Mouse (Mus musculus): ENCODE data around the gene Serpina11. TPM values are rescaled to one million over a fixed set of nuclear protein-coding genes. Genes with fewer than 3 reads are reported as not detected.
A peak's percentile ranks its signal among the peaks of the same experiment; 100 is the strongest.

Serpina11 gene
- 0.17 TPM in 1 of 2 replicates, not detected in the other for polyA plus RNA-seq (2015; fragmentation: Nextera tagmentation; extraction: Ambion mirVana)

- H3K9me3 ChIP-seq: no peaks in the 10 kb centered on the region
- H3K4me2 ChIP-seq: no peak within 1 kb of the TSS
- no peak within 1 kb of the TSS for H3K9ac ChIP-seq
- no peaks in the 10 kb centered on the region for H3K4me1 ChIP-seq
- no peak for ATAC-seq (ENCODE audit: extremely low read depth, insufficient number of reproducible peaks, low FRiP score, low TSS enrichment)
- H3K36me3 ChIP-seq: no peaks in the 10 kb centered on the region
- WGBS: 87% methylated on average over 6 of the region's 6 CpGs
- H3K4me3 ChIP-seq: no peak within 1 kb of the TSS
- H3K27me3 ChIP-seq (replicated peaks): peaks cover 63% of the 10 kb centered on the region
- H3K27ac ChIP-seq (replicated peaks): no peak within 1 kb of the TSS
Measured at GRCm38 (mm10) chr12:103989857-103990256, at the start of gene Serpina11. TSS of gene Serpina11 (minus strand) at chr12:103989957.

- H3K9me3 ChIP-seq: no peaks in the 10 kb centered on the region
- H3K36me3 ChIP-seq: no peaks in the 10 kb centered on the region
- no peak overlapping the region for H3K4me2 ChIP-seq
- ATAC-seq (ENCODE audit: extremely low read depth, insufficient number of reproducible peaks, low FRiP score, low TSS enrichment): no peak
- no peak overlapping the region for H3K27ac ChIP-seq (replicated peaks)
- peaks cover 11% of the 10 kb centered on the region for H3K27me3 ChIP-seq (replicated peaks)
- no peaks in the 10 kb centered on the region for H3K4me1 ChIP-seq
- H3K4me3 ChIP-seq: no peak overlapping the region
- WGBS: 80% methylated on average over 7 of the region's 7 CpGs
- H3K9ac ChIP-seq: no peak overlapping the region
Measured at GRCm38 (mm10) chr12:104038181-104038580, 48.4 kb upstream of the Serpina11 start.

- H3K27me3 ChIP-seq (replicated peaks): peaks cover 15% of the 10 kb centered on the region
- no peak overlapping the region for H3K9ac ChIP-seq
- H3K4me2 ChIP-seq: no peak overlapping the region
- no peaks in the 10 kb centered on the region for H3K36me3 ChIP-seq
- 100% methylated on average over 1 of the region's 1 CpGs for WGBS
- no peaks in the 10 kb centered on the region for H3K4me1 ChIP-seq
- no peaks in the 10 kb centered on the region for H3K9me3 ChIP-seq
- H3K4me3 ChIP-seq: no peak overlapping the region
- no peak for ATAC-seq (ENCODE audit: extremely low read depth, insufficient number of reproducible peaks, low FRiP score, low TSS enrichment)
- H3K27ac ChIP-seq (replicated peaks): no peak overlapping the region
Measured at GRCm38 (mm10) chr12:104033752-104034151, 44.0 kb upstream of the Serpina11 start.

GRCm38 (mm10) chr12:104029986-104030385, 40.2 kb upstream of the Serpina11 start:
- WGBS: 36% methylated on average over 8 of the region's 8 CpGs
- Histone ChIP-seq H3K9me3 (no peaks in the 10 kb centered on the region), H3K9ac (no peak overlapping the region), H3K36me3 (no peaks in the 10 kb centered on the region), H3K4me1 (no peaks in the 10 kb centered on the region), H3K4me3 (no peak overlapping the region), H3K27ac (replicated peaks) (no peak overlapping the region), H3K27me3 (replicated peaks) (peaks cover 31% of the 10 kb centered on the region), H3K4me2 (no peak overlapping the region)
- no peak for ATAC-seq (ENCODE audit: extremely low read depth, insufficient number of reproducible peaks, low FRiP score, low TSS enrichment)

GRCm38 (mm10) chr12:104015280-104015679, 25.5 kb upstream of the Serpina11 start:
- Histone ChIP-seq H3K4me3 (no peak overlapping the region), H3K27ac (replicated peaks) (no peak overlapping the region), H3K27me3 (replicated peaks) (peaks cover 33% of the 10 kb centered on the region), H3K36me3 (no peaks in the 10 kb centered on the region), H3K4me1 (peaks cover 7% of the 10 kb centered on the region), H3K9me3 (peaks cover 3% of the 10 kb centered on the region), H3K9ac (no peak overlapping the region), H3K4me2 (no peak overlapping the region)
- WGBS: 18% methylated on average over 3 of the region's 3 CpGs
- ATAC-seq (ENCODE audit: extremely low read depth, insufficient number of reproducible peaks, low FRiP score, low TSS enrichment): no peak

GRCm38 (mm10) chr12:104013620-104014019, 23.9 kb upstream of the Serpina11 start, which contains the start of gene Serpina9:
TSS of gene Serpina9 (minus strand) at chr12:104013755.
- Histone ChIP-seq H3K4me3 (no peak within 1 kb of the TSS), H3K27me3 (replicated peaks) (peaks cover 40% of the 10 kb centered on the region), H3K4me2 (no peak within 1 kb of the TSS), H3K36me3 (no peaks in the 10 kb centered on the region), H3K27ac (replicated peaks) (no peak within 1 kb of the TSS), H3K9ac (no peak within 1 kb of the TSS), H3K9me3 (peaks cover 3% of the 10 kb centered on the region), H3K4me1 (peaks cover 7% of the 10 kb centered on the region)
- ATAC-seq (ENCODE audit: extremely low read depth, insufficient number of reproducible peaks, low FRiP score, low TSS enrichment): no peak
- 80% methylated on average over 6 of the region's 6 CpGs for WGBS

- WGBS: 73% methylated on average over 5 of the region's 5 CpGs
- H3K4me1 ChIP-seq: peaks cover 24% of the 10 kb centered on the region
- no peak overlapping the region for H3K4me2 ChIP-seq
- no peak overlapping the region for H3K4me3 ChIP-seq
- no peak overlapping the region for H3K9ac ChIP-seq
- H3K27ac ChIP-seq (replicated peaks): no peak overlapping the region
- no peaks in the 10 kb centered on the region for H3K36me3 ChIP-seq
- peaks cover 7% of the 10 kb centered on the region; the same call in 1 of the 2 replicates for H3K9me3 ChIP-seq
- H3K27me3 ChIP-seq (replicated peaks): peaks cover 31% of the 10 kb centered on the region
- no peak for ATAC-seq (ENCODE audit: extremely low read depth, insufficient number of reproducible peaks, low FRiP score, low TSS enrichment)
Measured at GRCm38 (mm10) chr12:104004689-104005088, 14.9 kb upstream of the Serpina11 start.

- ATAC-seq (ENCODE audit: extremely low read depth, insufficient number of reproducible peaks, low FRiP score, low TSS enrichment): no peak
- peak overlapping the region; percentile 83 for H3K27ac ChIP-seq (replicated peaks)
- H3K36me3 ChIP-seq: no peaks in the 10 kb centered on the region
- H3K4me1 ChIP-seq: peaks cover 24% of the 10 kb centered on the region
- no peak overlapping the region for H3K4me3 ChIP-seq
- H3K4me2 ChIP-seq: peak overlapping the region; percentile 35
- H3K27me3 ChIP-seq (replicated peaks): peaks cover 35% of the 10 kb centered on the region
- H3K9me3 ChIP-seq: peaks cover 7% of the 10 kb centered on the region; the same call in 1 of the 2 replicates
- no peak overlapping the region for H3K9ac ChIP-seq
- WGBS: 34% methylated on average over 4 of the region's 4 CpGs
Measured at GRCm38 (mm10) chr12:104003238-104003612, 13.5 kb upstream of the Serpina11 start.

- peak; percentile 38; the same call in 1 of the 2 replicates for ATAC-seq (ENCODE audit: extremely low read depth, insufficient number of reproducible peaks, low FRiP score, low TSS enrichment)
- no peaks in the 10 kb centered on the region for H3K36me3 ChIP-seq
- H3K27ac ChIP-seq (replicated peaks): peak overlapping the region; percentile 83
- peaks cover 24% of the 10 kb centered on the region for H3K4me1 ChIP-seq
- H3K27me3 ChIP-seq (replicated peaks): peaks cover 41% of the 10 kb centered on the region
- peak overlapping the region; percentile 35 for H3K4me2 ChIP-seq
- H3K9me3 ChIP-seq: peaks cover 7% of the 10 kb centered on the region; the same call in 1 of the 2 replicates
- WGBS: 39% methylated on average over 10 of the region's 10 CpGs
- H3K9ac ChIP-seq: no peak overlapping the region
- H3K4me3 ChIP-seq: no peak overlapping the region
Measured at GRCm38 (mm10) chr12:104002569-104003237, 12.9 kb upstream of the Serpina11 start.

- Histone ChIP-seq H3K9me3 (peaks cover 7% of the 10 kb centered on the region; the same call in 1 of the 2 replicates), H3K9ac (no peak overlapping the region), H3K4me1 (peaks cover 24% of the 10 kb centered on the region), H3K27me3 (replicated peaks) (peaks cover 53% of the 10 kb centered on the region), H3K27ac (replicated peaks) (no peak overlapping the region), H3K4me3 (no peak overlapping the region), H3K4me2 (no peak overlapping the region), H3K36me3 (no peaks in the 10 kb centered on the region)
- WGBS: 75% methylated on average over 3 of the region's 3 CpGs
- no peak for ATAC-seq (ENCODE audit: extremely low read depth, insufficient number of reproducible peaks, low FRiP score, low TSS enrichment)
Measured at GRCm38 (mm10) chr12:104000594-104000993, 10.8 kb upstream of the Serpina11 start.

- 86% methylated on average over 8 of the region's 8 CpGs for WGBS
Measured at GRCm38 (mm10) chr12:103999611-104000010, 9.9 kb upstream of the Serpina11 start.

GRCm38 (mm10) chr12:103996513-103996912, 6.8 kb upstream of the Serpina11 start:
- WGBS: 53% methylated on average over 2 of the region's 2 CpGs
- peaks cover 76% of the 10 kb centered on the region for H3K27me3 ChIP-seq (replicated peaks)

More at GRCm38 (mm10) chr12:103999611-104000010, 9.9 kb upstream of the Serpina11 start:
- Histone ChIP-seq H3K9ac (no peak overlapping the region), H3K4me3 (no peak overlapping the region), H3K36me3 (no peaks in the 10 kb centered on the region), H3K4me2 (no peak overlapping the region), H3K27me3 (replicated peaks) (peaks cover 53% of the 10 kb centered on the region), H3K9me3 (peaks cover 3% of the 10 kb centered on the region; the same call in 1 of the 2 replicates), H3K4me1 (peaks cover 24% of the 10 kb centered on the region), H3K27ac (replicated peaks) (no peak overlapping the region)
- ATAC-seq (ENCODE audit: extremely low read depth, insufficient number of reproducible peaks, low FRiP score, low TSS enrichment): no peak

More at GRCm38 (mm10) chr12:103996513-103996912, 6.8 kb upstream of the Serpina11 start:
- no peak overlapping the region for H3K4me2 ChIP-seq
- H3K27ac ChIP-seq (replicated peaks): no peak overlapping the region
- H3K9me3 ChIP-seq: no peaks in the 10 kb centered on the region
- H3K9ac ChIP-seq: no peak overlapping the region
- no peaks in the 10 kb centered on the region for H3K36me3 ChIP-seq
- no peak overlapping the region for H3K4me3 ChIP-seq
- peaks cover 6% of the 10 kb centered on the region; the same call in 1 of the 2 replicates for H3K4me1 ChIP-seq
- no peak for ATAC-seq (ENCODE audit: extremely low read depth, insufficient number of reproducible peaks, low FRiP score, low TSS enrichment)

Measured in heart, embryonic 13.5 days (tissue).